In genomic region chr2:154583906-154584872, GRCm38 (mm10) we compare ENCODE assay signal across 9 mouse cellular contexts. TPM values are rescaled to one million over a fixed set of nuclear protein-coding genes. Genes with fewer than 3 reads are reported as not detected.
A peak's percentile ranks its signal among the peaks of the same experiment; 100 is the strongest.
DNase-seq lines count a peak whose midpoint lies in the region; ATAC-seq and TF ChIP-seq lines count a peak whose summit lies in the region.
"Had no signal": no experiment of that assay in that cellular context is flagged by ENCODE, and none has a peak within 500 bp of the region (broad histone marks: within the 10 kb centered on the region; RNA-seq: fewer than 3 reads in every experiment).

No protein-coding gene starts in this region.

- no peak overlapping the region for H3K4me2 ChIP-seq in stomach, embryonic 14.5 days (replicated peaks; ENCODE audit: low read depth, low read length)
- no peak overlapping the region for H3K4me2 ChIP-seq in stomach, postnatal 0 days (replicated peaks; ENCODE audit: low read depth)
- peak overlapping the region; percentile 0; the same call in 1 of the 2 replicates for H3K4me2 ChIP-seq in forebrain, embryonic 15.5 days (replicated peaks)
- no peak overlapping the region for H3K4me2 ChIP-seq in midbrain, embryonic 14.5 days (ENCODE audit: low read length)

- no peak overlapping the region for H3K27ac ChIP-seq in stomach, embryonic 14.5 days (ENCODE audit: low read length)
- no peak overlapping the region for H3K27ac ChIP-seq in stomach, postnatal 0 days (replicated peaks)
- H3K27ac ChIP-seq in forebrain, embryonic 15.5 days (replicated peaks) = peak overlapping the region; percentile 88
- peak overlapping the region; percentile 26; the same call in 1 of the 2 replicates for H3K27ac ChIP-seq in midbrain, embryonic 14.5 days (replicated peaks; ENCODE audit: low read depth, low read length)

- no peak for DNase-seq in stomach, postnatal 0 days (ENCODE audit: low spot score)
- peak; percentile 88 to 96 for DNase-seq in layer of hippocampus, postnatal 14 days (ENCODE audit: low spot score in 2 of 2)
- DNase-seq in midbrain, embryonic 14.5 days = peak; percentile 56
- DNase-seq in urinary bladder, postnatal 25 days (ENCODE audit: low spot score) = no peak
- DNase-seq in adrenal gland, adult 8-10 months = no peak
- DNase-seq in kidney, postnatal 14 days = no peak

- no peaks in the 10 kb centered on the region for H3K27me3 ChIP-seq in stomach, embryonic 14.5 days (ENCODE audit: control insufficient read depth, insufficient read depth, low read length)
- H3K27me3 ChIP-seq in stomach, postnatal 0 days (ENCODE audit: control insufficient read depth, insufficient read depth, low read length) = no peaks in the 10 kb centered on the region
- H3K27me3 ChIP-seq in forebrain, embryonic 15.5 days = no peaks in the 10 kb centered on the region
- H3K27me3 ChIP-seq in midbrain, embryonic 14.5 days (ENCODE audit: control insufficient read depth, insufficient read depth, low read length) = no peaks in the 10 kb centered on the region

- 56% methylated on average over 15 of the region's 15 CpGs for WGBS in stomach, embryonic 14.5 days
- 54% methylated on average over 14 of the region's 15 CpGs for WGBS in stomach, postnatal 0 days
- 43% methylated on average over 15 of the region's 15 CpGs for WGBS in forebrain, embryonic 15.5 days
- 61% methylated on average over 15 of the region's 15 CpGs for WGBS in midbrain, embryonic 14.5 days

- peaks cover 3% of the 10 kb centered on the region; the same call in 1 of the 2 replicates for H3K4me1 ChIP-seq in stomach, embryonic 14.5 days (ENCODE audit: control insufficient read depth, insufficient read depth, low read length)
- no peaks in the 10 kb centered on the region for H3K4me1 ChIP-seq in stomach, postnatal 0 days (replicated peaks; ENCODE audit: control insufficient read depth, insufficient read depth)
- peaks cover 32% of the 10 kb centered on the region for H3K4me1 ChIP-seq in forebrain, embryonic 15.5 days
- peaks cover 8% of the 10 kb centered on the region; the same call in 1 of the 2 replicates for H3K4me1 ChIP-seq in midbrain, embryonic 14.5 days (ENCODE audit: control insufficient read depth, insufficient read depth, low read length)

- TF ChIP-seq CTCF in stomach, postnatal 0 days (IDR thresholded peaks at IDR 0.05; ENCODE audit: low read depth) = no peak

- H3K36me3 ChIP-seq in stomach, embryonic 14.5 days (ENCODE audit: control insufficient read depth, insufficient read depth, low read length) = no peaks in the 10 kb centered on the region
- peaks cover 2% of the 10 kb centered on the region; the same call in 1 of the 2 replicates for H3K36me3 ChIP-seq in stomach, postnatal 0 days (ENCODE audit: control insufficient read depth, insufficient read depth, low read length)
- no peaks in the 10 kb centered on the region for H3K36me3 ChIP-seq in forebrain, embryonic 15.5 days
- H3K36me3 ChIP-seq in midbrain, embryonic 14.5 days (ENCODE audit: control insufficient read depth, insufficient read depth, low read length) = peaks cover 6% of the 10 kb centered on the region; the same call in 1 of the 2 replicates

- ATAC-seq in stomach, embryonic 14.5 days (ENCODE audit: insufficient number of reproducible peaks, insufficient read depth, low FRiP score, low read depth) = peak; percentile 75; the same call in 1 of the 2 replicates
- ATAC-seq in stomach, postnatal 0 days (ENCODE audit: low FRiP score, low TSS enrichment) = no peak; the same call in 1 of the 2 replicates
- ATAC-seq in forebrain, embryonic 15.5 days (replicated peaks) = peak; percentile 95
- ATAC-seq in midbrain, embryonic 14.5 days (ENCODE audit: low FRiP score, low TSS enrichment) = peak; percentile 83

- H3K4me3 ChIP-seq in stomach, embryonic 14.5 days (ENCODE audit: low read depth, low read length) = no peak overlapping the region
- H3K4me3 ChIP-seq in stomach, postnatal 0 days (ENCODE audit: low read depth, low read length) = no peak overlapping the region
- H3K4me3 ChIP-seq in forebrain, embryonic 15.5 days = no peak overlapping the region
- no peak overlapping the region for H3K4me3 ChIP-seq in midbrain, embryonic 14.5 days (replicated peaks; ENCODE audit: low read depth, low read length)

- no peak overlapping the region for H3K9ac ChIP-seq in stomach, embryonic 14.5 days (replicated peaks; ENCODE audit: low read depth, low read length)
- no peak overlapping the region for H3K9ac ChIP-seq in stomach, postnatal 0 days (ENCODE audit: low read length)
- no peak overlapping the region for H3K9ac ChIP-seq in forebrain, embryonic 15.5 days (replicated peaks)
- H3K9ac ChIP-seq in midbrain, embryonic 14.5 days (replicated peaks; ENCODE audit: low read length) = no peak overlapping the region

- TF ChIP-seq EP300 in stomach, postnatal 0 days (optimal IDR thresholded peaks at IDR 0.05) = no peak

- H3K9me3 ChIP-seq in stomach, embryonic 14.5 days (ENCODE audit: control insufficient read depth, low read depth, low read length) = no peaks in the 10 kb centered on the region
- H3K9me3 ChIP-seq in stomach, postnatal 0 days (ENCODE audit: control insufficient read depth, low read length) = no peaks in the 10 kb centered on the region
- no peaks in the 10 kb centered on the region for H3K9me3 ChIP-seq in forebrain, embryonic 15.5 days
- H3K9me3 ChIP-seq in midbrain, embryonic 14.5 days (ENCODE audit: control insufficient read depth, low read length) = no peaks in the 10 kb centered on the region

RNA-seq across cellular contexts. Expression of gene E2f1, which starts 14.5 kb away (rescaled TPM):
- 7.4 and 9.8 TPM in 2 replicates for polyA plus RNA-seq in stomach, embryonic 14.5 days (2014; fragmentation: Nextera tagmentation; extraction: Ambion mirVana)
- polyA plus RNA-seq in stomach, postnatal 0 days (2015; fragmentation: Nextera tagmentation; extraction: Ambion mirVana) = 5.7 and 6.1 TPM in 2 replicates
- 14.1 and 15.8 TPM in 2 replicates for polyA plus RNA-seq in forebrain, embryonic 15.5 days (2015; fragmentation: Nextera tagmentation; extraction: Ambion mirVana)
- 1 to 10 TPM; 7.1 to 8.0 TPM for total RNA-seq in layer of hippocampus, postnatal 14 days (2021)
- polyA plus RNA-seq in midbrain, embryonic 14.5 days (2014; fragmentation: Nextera tagmentation; extraction: Ambion mirVana) = 3.1 and 3.2 TPM in 2 replicates
- 10 to 100 TPM in 3 of 4 experiments, 1 to 10 TPM in 1; 9.9 to 12.9 (median 12.0) TPM for total RNA-seq in adrenal gland, adult 8-10 months (2022)

RNA-seq across cellular contexts. Expression of gene Pxmp4, which starts 19.3 kb away (rescaled TPM):
- polyA plus RNA-seq in stomach, embryonic 14.5 days (2014; fragmentation: Nextera tagmentation; extraction: Ambion mirVana) = 29.3 and 29.5 TPM in 2 replicates
- 49.7 and 52.8 TPM in 2 replicates for polyA plus RNA-seq in stomach, postnatal 0 days (2015; fragmentation: Nextera tagmentation; extraction: Ambion mirVana)
- polyA plus RNA-seq in forebrain, embryonic 15.5 days (2015; fragmentation: Nextera tagmentation; extraction: Ambion mirVana) = 13.4 and 14.1 TPM in 2 replicates
- total RNA-seq in layer of hippocampus, postnatal 14 days (2021) = 10 to 100 TPM; 17.2 to 19.8 TPM
- polyA plus RNA-seq in midbrain, embryonic 14.5 days (2014; fragmentation: Nextera tagmentation; extraction: Ambion mirVana) = 14.2 and 15.0 TPM in 2 replicates
- total RNA-seq in adrenal gland, adult 8-10 months (2022) = 10 to 100 TPM; 28.8 to 36.5 (median 32.1) TPM

RNA-seq across cellular contexts. Expression of gene Necab3, which starts 25.5 kb away (rescaled TPM):
- polyA plus RNA-seq in stomach, embryonic 14.5 days (2014; fragmentation: Nextera tagmentation; extraction: Ambion mirVana) = 3.2 and 4.1 TPM in 2 replicates
- polyA plus RNA-seq in stomach, postnatal 0 days (2015; fragmentation: Nextera tagmentation; extraction: Ambion mirVana) = 0.50 and 0.70 TPM in 2 replicates
- polyA plus RNA-seq in forebrain, embryonic 15.5 days (2015; fragmentation: Nextera tagmentation; extraction: Ambion mirVana) = 22.2 and 27.8 TPM in 2 replicates
- total RNA-seq in layer of hippocampus, postnatal 14 days (2021) = 10 to 100 TPM; 27.7 to 28.0 TPM
- polyA plus RNA-seq in midbrain, embryonic 14.5 days (2014; fragmentation: Nextera tagmentation; extraction: Ambion mirVana) = 15.1 and 16.0 TPM in 2 replicates
- 1 to 10 TPM in 3 of 4 experiments, under 1 TPM in 1; 0.41 to 3.1 (median 2.6) TPM for total RNA-seq in adrenal gland, adult 8-10 months (2022)

RNA-seq across cellular contexts. Expression of gene Zfp341, which starts 28.9 kb away (rescaled TPM):
- polyA plus RNA-seq in stomach, embryonic 14.5 days (2014; fragmentation: Nextera tagmentation; extraction: Ambion mirVana) = 0.80 and 1.0 TPM in 2 replicates
- polyA plus RNA-seq in stomach, postnatal 0 days (2015; fragmentation: Nextera tagmentation; extraction: Ambion mirVana) = 0.27 and 0.45 TPM in 2 replicates
- polyA plus RNA-seq in forebrain, embryonic 15.5 days (2015; fragmentation: Nextera tagmentation; extraction: Ambion mirVana) = 2.7 and 3.6 TPM in 2 replicates
- 10 to 100 TPM in 1 of 2 experiments, 1 to 10 TPM in 1; 9.8 to 11.3 TPM for total RNA-seq in layer of hippocampus, postnatal 14 days (2021)
- polyA plus RNA-seq in midbrain, embryonic 14.5 days (2014; fragmentation: Nextera tagmentation; extraction: Ambion mirVana) = 2.2 and 2.6 TPM in 2 replicates
- total RNA-seq in adrenal gland, adult 8-10 months (2022) = 1 to 10 TPM; 2.9 to 4.4 (median 4.0) TPM

RNA-seq across cellular contexts. Expression of gene 4930519P11Rik, which starts 29.0 kb away (rescaled TPM):
- not detected in 2 replicates for polyA plus RNA-seq in stomach, embryonic 14.5 days (2014; fragmentation: Nextera tagmentation; extraction: Ambion mirVana)
- polyA plus RNA-seq in stomach, postnatal 0 days (2015; fragmentation: Nextera tagmentation; extraction: Ambion mirVana) = 0.22 and 0.28 TPM in 2 replicates
- polyA plus RNA-seq in forebrain, embryonic 15.5 days (2015; fragmentation: Nextera tagmentation; extraction: Ambion mirVana) = 0.45 and 0.89 TPM in 2 replicates
- total RNA-seq in layer of hippocampus, postnatal 14 days (2021) = not detected
- polyA plus RNA-seq in midbrain, embryonic 14.5 days (2014; fragmentation: Nextera tagmentation; extraction: Ambion mirVana) = 0.50 and 1.6 TPM in 2 replicates
- total RNA-seq in adrenal gland, adult 8-10 months (2022) = 1 to 10 TPM in 1 of 4 experiments, not detected in 3; 1.4 TPM
- total RNA-seq: liver, adult 2 months had no signal

Comparison
In these comparisons a context has a peak if more than half of its experiments do, and no peak if none do; other contexts are left out.
1. H3K27ac ChIP-seq: peak in forebrain, embryonic 15.5 days (single experiment) and midbrain, embryonic 14.5 days (single experiment); none in stomach, embryonic 14.5 days (single experiment) and stomach, postnatal 0 days (single experiment).
2. DNase-seq: peak in layer of hippocampus, postnatal 14 days (2 of 2) and midbrain, embryonic 14.5 days (single experiment); none in stomach, postnatal 0 days (single experiment), urinary bladder, postnatal 25 days (single experiment), adrenal gland, adult 8-10 months (single experiment) and kidney, postnatal 14 days (single experiment).